Mouse (Mus musculus) embryonic fibroblast, embryonic 13.5 days (primary cell): Measurements from ENCODE around the gene Ddx55. TPM values are rescaled to one million over a fixed set of nuclear protein-coding genes. Genes with fewer than 3 reads are reported as not detected.
A peak's percentile ranks its signal among the peaks of the same experiment; 100 is the strongest.

Source experiments
- H3K27ac ChIP-seq: 2 replicates; pipeline ENCODE4 v1.5.1; 2012; ENCODE audit warnings: low read length, control low read depth, inconsistent platforms; ENCODE audit not compliant: insufficient read depth
- H3K4me1 ChIP-seq: 2 replicates; pipeline ENCODE4 v1.6.1; 2011; ENCODE audit warnings: low read length; ENCODE audit not compliant: control insufficient read depth, insufficient read depth
- H3K4me3 ChIP-seq: 2 replicates; pipeline ENCODE4 v1.5.1; 2011; ENCODE audit warnings: mild to moderate bottlenecking, control low read depth, low read length; ENCODE audit not compliant: insufficient read depth
- CTCF ChIP-seq: IDR thresholded peaks from 2 replicates; pipeline ENCODE4 v1.5.1; 2011; ENCODE audit warnings: mild to moderate bottlenecking, control low read depth, low read length, moderate library complexity, borderline replicate concordance; ENCODE audit not compliant: insufficient read depth
- POLR2A ChIP-seq: IDR thresholded peaks from 2 replicates; pipeline ENCODE4 v1.6.1; 2011; ENCODE audit warnings: low read depth, mild to moderate bottlenecking, control low read depth, low read length, moderate library complexity
- polyA plus RNA-seq: library from polyadenylated mRNA; stranded (reverse); fragments of >200 nt; gene quantifications from 2 replicates; pipeline ENCODE4 v1.2.4, GENCODE M21; 2011; ENCODE audit warnings: low read depth; ENCODE audit not compliant: missing spikeins, insufficient read length

Gene Ddx55
- polyA plus RNA-seq, result 8.1 and 9.2 TPM in 2 replicates

DNA sequence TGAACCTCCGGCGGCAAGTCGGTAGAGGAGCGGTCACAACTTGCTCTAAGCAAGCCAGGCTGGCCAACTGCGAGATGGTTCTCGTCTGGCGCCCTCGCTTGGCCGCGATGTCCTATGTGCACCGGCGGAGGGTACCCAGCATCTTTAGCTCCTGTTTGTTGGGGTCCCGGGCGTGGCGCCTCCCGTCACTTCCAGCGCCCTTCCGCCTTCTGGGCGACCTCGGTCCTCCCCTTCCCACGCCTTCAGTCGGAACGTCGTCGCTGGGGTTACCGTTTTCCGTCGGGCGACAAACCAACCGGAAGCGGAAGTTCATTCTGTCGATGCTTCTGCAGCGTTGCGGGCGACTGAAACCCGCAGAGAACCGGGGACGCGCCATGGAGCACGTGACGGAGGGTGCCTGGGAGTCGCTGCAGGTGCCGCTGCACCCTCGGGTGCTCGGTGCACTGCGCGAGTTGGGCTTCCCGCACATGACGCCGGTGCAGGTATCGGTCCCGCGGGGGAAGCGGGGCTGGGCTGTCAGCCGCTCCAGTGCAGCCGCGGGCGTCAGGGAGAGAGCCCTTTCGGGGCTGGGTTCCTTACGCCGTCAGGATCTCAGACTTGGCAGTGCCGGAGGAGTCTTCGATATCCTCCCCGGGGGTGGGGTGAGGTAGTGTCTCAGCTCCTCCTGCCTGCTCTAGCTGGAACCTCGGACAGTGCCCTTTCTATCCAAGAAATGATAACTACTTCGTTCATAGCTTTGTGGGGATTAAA, at the start of gene Ddx55:
TSS of gene Ddx55 (plus strand) at position 307 of the 750 bp plus-strand sequence.
- TF ChIP-seq POLR2A, result peak; percentile 81
- TF ChIP-seq CTCF, result peak; percentile 39; the same call in 1 of the 2 replicates
- Histone ChIP-seq H3K27ac (peak within 1 kb of the TSS; percentile 63), H3K4me3 (peak within 1 kb of the TSS; percentile 73), H3K4me1 (no peaks in the 10 kb centered on the region)

- TF ChIP-seq CTCF (no peak), POLR2A (no peak)
- Histone ChIP-seq H3K4me1 (peaks cover 16% of the 10 kb centered on the region), H3K27ac (no peak overlapping the region), H3K4me3 (no peak overlapping the region)
These were observed 48.9 kb upstream of the Ddx55 start for GRCm38 (mm10) chr5:124503742-124504141.

DNA sequence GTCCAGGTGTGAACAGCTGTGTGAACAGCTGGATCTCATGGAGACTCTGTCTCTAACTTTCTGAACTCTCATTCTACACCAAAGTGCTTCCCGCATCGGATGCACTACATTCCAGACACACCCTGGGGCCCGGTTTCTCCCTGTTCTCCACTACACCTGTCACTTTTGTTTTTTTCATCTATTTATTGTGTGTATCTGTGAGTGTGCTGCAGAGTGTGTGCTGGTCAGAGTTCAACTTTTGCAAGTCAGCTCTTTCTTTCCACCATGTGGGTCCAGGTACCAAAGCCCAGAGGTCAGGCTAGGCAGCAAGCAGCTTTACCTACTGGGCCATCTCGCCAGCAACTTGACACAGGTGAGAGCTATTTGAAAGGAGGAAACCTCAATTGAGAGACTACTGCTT, 47.4 kb upstream of the Ddx55 start:
- TF ChIP-seq POLR2A, result no peak
- TF ChIP-seq CTCF, result no peak
- no peak overlapping the region for H3K4me3 ChIP-seq
- no peak overlapping the region for H3K27ac ChIP-seq
- H3K4me1 ChIP-seq, result peaks cover 20% of the 10 kb centered on the region

DNA sequence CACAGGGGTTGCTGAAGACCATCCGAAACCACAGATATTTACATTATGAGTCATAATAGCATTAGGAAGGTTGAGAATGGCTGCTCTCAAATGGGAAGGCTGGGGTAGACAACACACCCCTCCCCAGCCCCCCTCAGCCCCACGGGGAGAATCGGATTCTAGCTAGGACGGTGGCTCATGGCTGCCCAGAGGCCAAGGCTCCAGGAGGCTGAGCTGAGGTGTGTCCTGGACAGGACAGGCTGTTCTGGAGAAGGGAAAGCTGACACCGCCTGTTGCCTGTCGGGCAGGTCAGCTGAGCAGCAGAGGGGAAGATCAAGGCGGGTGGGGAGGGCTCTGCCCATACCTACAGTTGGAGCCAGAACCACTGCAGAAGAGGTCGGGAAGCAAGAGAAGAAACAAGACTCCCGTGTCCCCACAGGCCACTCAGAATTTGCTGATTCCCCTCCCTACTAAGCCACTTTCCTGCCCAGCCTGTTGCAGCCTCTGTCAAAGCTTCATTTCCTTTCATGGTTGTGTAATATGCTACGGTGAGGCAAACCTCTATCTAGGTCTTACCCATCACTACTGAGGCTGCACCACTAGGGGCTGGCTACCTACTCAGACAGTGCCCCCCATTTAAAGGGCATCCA, 45.8 kb upstream of the Ddx55 start:
- no peak for TF ChIP-seq CTCF
- peak; percentile 37; the same call in 1 of the 2 replicates for TF ChIP-seq POLR2A
- Histone ChIP-seq H3K4me3 (no peak overlapping the region), H3K27ac (peak overlapping the region; percentile 55), H3K4me1 (peaks cover 20% of the 10 kb centered on the region)

- H3K27ac ChIP-seq, result no peak overlapping the region
- TF ChIP-seq POLR2A, result no peak
- no peak for TF ChIP-seq CTCF
- peaks cover 20% of the 10 kb centered on the region for H3K4me1 ChIP-seq
These were observed 43.5 kb upstream of the Ddx55 start for GRCm38 (mm10) chr5:124509200-124509599.

DNA sequence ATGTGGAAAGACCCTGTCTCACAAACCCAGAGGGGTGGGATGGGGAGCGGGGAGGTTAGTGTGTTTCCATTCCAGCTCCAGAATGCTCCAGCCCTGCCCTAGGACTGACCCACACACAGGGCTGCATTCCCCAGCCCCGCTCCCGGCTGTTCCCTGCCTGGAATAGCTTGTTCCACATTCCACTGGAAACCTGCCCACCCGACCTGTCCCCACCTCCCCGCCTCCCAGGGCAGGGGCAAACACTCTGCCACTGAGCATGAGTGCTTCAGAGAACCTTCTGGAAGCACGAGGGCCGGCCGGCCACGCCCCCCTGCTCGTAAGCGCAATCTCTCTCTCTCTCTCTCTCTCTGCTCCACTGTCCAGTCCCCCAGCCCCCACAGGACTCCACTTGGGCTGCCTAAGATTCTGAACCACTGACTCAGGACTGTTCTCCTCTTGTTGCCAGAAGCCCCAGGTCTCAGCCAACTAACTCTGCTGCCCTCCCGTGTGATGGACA, 42.9 kb upstream of the Ddx55 start:
- Histone ChIP-seq H3K27ac (0 out of 2 replicates have a peak overlapping the region, but pooled peaks have one; percentile 0), H3K4me1 (peaks cover 20% of the 10 kb centered on the region), H3K4me3 (no peak overlapping the region)
- no peak for TF ChIP-seq CTCF
- no peak for TF ChIP-seq POLR2A

More at GRCm38 (mm10) chr5:124509200-124509599, 43.5 kb upstream of the Ddx55 start:
- no peak overlapping the region for H3K4me3 ChIP-seq

DNA sequence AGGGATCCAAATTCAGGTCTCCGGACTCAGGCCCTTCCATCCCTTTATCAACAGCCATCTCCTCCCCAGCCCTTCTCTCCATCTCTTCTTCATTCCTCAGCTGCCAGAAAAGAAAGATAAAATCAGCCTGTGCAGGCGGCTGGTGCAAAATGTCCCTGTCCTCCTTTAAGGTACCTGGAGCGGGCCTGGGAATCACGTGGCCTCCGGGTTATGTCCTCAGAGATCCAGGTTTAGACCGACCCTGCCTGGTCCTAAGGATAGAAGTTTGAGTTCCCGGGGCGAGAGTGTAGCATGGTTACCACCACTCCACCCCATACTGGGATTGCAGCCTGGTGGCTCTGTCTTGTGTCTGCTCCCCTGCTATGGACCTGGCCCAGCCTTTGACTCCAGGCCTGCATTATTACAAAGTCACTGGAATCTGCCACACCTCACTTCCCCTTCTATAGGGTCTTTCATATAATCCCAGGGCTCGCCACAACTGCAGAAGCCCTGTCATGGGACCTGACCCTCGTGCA, 42.1 kb upstream of the Ddx55 start:
- Histone ChIP-seq H3K4me1 (peaks cover 20% of the 10 kb centered on the region), H3K27ac (peak overlapping the region; percentile 8; the same call in 1 of the 2 replicates), H3K4me3 (no peak overlapping the region)
- TF ChIP-seq CTCF (no peak), POLR2A (no peak)

DNA sequence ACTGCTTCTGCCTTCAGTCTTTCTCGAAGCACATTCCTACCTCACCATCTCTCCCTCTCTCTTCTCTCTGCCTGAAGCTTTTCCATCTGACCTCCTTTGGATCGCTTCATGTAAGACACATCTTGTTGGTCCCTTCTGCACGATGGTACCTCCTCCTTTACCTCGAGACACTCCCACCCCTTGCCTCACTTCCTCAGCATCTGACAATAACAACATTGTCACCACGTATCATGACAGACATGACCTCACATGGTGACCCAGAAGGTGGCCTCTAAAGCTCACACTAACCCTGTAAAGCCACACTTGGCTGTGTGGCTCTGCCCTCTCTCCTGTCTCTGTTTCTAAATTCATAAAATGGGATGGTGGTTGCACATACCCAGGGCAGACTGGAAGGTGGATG, 36.9 kb upstream of the Ddx55 start:
- Histone ChIP-seq H3K4me3 (no peak overlapping the region), H3K27ac (no peak overlapping the region), H3K4me1 (no peaks in the 10 kb centered on the region)
- TF ChIP-seq CTCF, result no peak
- TF ChIP-seq POLR2A, result no peak

DNA sequence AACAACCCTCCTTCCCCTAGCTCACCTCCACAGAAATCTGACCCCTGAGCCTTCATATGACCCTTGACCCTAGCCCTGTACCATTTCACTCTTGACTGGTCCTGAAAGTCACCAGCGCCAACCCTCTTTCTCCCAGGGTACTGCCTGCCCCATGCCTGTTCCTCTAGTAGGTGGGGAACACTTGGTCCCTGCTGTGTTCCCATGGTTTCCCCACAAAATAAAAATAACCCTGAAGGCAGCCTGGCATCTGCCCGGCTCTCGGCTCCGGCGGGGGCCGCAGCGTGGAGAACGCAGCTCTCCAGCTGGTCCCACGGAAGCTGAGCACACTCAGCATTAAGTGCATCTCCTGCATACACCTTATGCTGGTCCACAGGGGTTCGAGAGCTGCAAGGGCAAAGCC, 34.0 kb upstream of the Ddx55 start:
- no peak overlapping the region for H3K27ac ChIP-seq
- no peak overlapping the region for H3K4me3 ChIP-seq
- no peak for TF ChIP-seq CTCF
- no peak for TF ChIP-seq POLR2A
- H3K4me1 ChIP-seq, result no peaks in the 10 kb centered on the region

DNA sequence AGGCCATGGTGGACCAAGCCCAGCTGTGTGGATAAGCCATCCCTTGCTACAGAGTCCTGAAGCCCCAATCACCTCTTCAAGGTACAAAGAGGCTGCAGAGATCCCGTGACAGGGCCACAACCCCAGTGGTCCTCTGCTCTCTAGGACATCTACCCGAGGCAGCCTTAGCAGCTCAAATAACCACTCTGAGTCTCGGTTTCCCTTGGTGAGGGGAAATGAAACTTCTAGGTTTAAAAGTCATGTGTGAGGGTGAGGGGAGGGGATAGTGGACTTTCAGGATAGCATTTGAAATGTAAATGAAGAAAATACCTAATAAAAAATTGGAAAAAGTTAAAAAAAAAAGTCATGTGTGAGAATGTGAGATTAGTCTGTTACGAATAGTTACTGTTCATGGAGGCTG, 31.1 kb upstream of the Ddx55 start:
- Histone ChIP-seq H3K4me3 (no peak overlapping the region), H3K27ac (no peak overlapping the region), H3K4me1 (no peaks in the 10 kb centered on the region)
- no peak for TF ChIP-seq POLR2A
- TF ChIP-seq CTCF, result no peak
